Mouse (Mus musculus) MN1 (cell line): ENCODE measurements around the gene Arhgap21.
A peak's percentile ranks its signal among the peaks of the same experiment; 100 is the strongest.

ENCODE experiments used
- DNase-seq: peaks from one replicate; pipeline ENCODE4 v3.0.0-alpha.2; 2016; ENCODE audit warnings: low spot score

The Arhgap21 gene

DNA sequence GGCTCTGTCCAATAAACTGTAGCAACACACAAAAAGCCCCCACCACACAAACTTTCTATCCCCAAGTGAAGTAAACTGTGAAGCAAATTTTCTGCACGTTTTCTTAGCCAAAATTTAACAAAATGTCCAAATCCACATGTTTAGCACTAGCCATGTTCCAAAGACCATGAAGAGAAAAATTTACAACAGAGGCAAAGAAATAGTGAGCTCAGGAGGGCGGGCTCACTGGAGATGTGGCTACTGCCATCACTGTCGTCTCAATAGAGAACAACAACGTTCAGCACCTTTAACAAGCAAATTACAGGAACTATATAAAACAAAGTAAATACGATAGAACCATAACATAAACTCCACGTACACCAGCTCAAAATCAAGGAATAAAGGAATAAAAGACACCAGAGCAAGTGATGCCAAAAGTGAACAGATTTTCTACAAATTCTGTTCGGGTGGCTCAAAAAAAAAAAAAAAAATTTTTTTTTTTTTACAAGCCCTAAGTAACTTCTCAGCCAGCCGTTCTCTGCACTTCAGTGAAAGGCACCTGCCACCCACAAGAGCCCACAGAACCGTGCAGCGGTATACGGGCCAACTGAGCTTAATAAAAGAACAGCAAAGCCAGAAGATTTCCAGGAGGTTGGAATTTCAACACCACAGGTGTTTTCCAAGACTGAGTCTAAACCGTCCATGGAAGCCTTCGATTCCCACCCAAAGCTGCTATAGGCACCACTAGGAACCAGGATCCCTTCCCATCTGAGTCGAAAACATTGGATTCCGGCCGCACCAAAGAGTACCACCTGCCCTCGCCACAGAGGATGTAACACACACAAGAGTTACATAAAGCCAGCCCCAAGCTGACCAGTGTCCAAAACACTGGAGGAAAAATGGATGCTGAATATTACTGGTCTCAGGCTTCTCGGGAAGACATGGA lies 2.2 kb downstream of the Arhgap21 start:
- no peak for DNase-seq

DNA sequence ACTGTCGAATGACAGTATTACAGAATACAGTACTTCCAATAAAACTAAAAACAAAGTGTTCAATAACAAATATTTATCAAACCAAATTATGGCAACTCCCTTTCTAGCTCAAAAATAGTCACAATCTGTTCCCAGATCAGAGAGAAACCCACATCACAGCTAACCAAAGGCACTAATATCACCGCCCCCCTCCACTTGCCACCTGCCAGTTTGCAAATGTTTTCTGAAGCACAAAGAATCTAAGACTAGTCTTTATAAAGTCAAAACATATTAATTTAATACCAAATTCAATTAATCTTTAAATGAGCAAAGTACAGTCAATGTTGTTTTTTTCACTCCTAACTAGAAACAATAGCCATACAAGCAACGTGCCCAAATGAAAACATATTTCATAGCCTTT lies 3.3 kb downstream of the Arhgap21 start:
- no peak for DNase-seq

DNA sequence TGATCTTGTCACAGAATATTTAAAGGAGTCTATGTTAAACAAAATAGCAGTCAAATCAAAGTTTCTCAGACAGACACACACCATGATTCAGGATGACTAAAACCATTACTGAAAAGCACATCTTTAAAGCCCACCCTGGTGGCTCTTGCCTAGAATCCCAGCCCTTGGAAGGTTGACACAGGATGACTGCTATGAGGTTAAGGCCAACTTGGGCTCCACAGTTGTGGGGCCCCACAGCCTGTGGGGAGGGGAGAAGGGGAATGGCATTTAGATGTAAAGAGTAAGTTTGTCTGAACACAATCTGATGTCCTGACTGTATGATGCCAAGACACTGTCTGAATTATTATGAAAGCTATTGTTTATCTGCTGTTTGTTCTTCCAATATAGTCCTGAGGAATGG lies 4.2 kb downstream of the Arhgap21 start:
- DNase-seq: no peak

DNA sequence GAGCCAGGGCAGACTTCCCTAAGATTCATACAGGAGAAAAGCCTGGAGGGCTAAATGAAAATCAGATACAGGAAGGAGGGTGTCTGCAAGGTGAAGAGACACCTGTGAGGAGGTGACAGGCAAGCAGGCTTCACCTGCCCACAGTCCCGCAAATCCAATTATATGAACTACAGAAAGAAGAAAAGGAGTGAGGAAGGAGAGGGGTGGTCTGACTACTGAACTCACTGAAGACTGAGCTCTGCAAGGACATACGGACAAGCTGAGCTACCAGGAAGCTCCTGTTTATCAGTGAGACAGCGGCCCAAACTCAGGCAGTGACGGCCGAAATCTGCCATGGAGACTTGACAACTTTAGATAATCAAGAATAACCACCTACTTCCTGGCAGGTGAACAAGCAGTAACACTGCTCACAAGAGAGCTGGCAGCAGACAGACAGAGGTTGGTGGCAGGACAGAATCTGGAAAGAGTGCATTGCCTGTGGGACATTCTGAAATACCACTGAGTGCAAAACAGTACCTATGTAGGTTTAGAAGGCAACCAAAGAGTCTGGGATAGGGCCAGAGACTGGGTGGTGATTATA lies 5.4 kb downstream of the Arhgap21 start:
- no peak for DNase-seq

DNA sequence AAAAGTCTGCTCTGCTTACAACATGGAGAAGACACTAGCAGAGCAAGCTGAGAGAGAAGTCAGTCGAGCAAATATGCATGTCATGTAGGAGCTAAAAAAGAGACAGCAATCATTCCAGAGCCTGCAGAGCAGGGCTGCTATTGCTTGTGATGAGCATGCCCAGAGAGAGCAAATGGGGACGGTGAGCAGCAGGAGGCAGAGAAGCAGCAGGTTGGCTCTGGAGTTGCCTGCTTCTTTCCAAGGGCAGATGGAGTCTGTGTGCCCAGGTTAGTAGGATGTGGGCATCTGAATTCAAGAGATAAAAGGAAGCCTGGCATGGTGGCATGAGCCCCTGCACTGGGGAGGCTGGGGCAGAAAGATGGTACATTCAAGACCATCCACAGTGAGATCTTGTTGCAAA lies 6.4 kb downstream of the Arhgap21 start:
- no peak for DNase-seq

DNA sequence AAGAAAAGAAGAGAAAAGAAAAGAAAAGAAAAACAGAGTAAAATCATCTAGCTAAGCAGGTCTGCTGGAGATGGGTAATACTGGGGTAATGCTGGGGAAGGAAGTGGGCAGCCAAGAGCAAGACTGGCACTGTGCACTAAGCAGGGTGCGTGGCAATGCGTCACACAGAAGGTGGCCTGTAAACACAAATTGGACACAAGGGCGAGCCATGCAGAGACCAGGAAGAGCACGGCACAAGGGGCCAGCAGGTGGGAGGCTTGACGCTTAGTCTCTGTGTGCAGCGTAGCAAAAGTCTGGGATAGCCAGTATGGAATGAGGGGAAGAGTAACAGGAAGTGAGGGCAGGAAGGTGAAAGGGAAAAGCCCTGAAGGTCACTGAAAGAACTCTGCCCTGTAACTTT lies 6.9 kb downstream of the Arhgap21 start:
- DNase-seq: no peak

DNA sequence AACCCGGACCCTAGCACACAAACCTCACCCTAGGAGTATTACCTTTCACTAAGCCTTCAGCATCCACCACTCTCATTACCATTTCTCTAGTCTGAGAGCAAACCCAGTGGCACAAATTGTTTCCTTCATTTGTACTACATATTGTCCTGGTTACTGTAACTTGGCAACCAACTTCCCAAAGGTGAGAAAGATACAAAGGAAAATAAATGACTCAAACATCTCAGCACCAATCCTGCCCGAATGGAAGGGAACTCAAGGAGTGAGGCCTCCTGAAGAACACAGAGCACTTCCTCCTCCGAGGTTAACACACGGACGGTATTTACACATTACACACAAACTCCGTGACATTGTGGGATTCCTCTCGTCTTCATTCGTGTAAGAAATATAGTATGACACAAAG lies 7.4 kb downstream of the Arhgap21 start:
- no peak for DNase-seq

DNA sequence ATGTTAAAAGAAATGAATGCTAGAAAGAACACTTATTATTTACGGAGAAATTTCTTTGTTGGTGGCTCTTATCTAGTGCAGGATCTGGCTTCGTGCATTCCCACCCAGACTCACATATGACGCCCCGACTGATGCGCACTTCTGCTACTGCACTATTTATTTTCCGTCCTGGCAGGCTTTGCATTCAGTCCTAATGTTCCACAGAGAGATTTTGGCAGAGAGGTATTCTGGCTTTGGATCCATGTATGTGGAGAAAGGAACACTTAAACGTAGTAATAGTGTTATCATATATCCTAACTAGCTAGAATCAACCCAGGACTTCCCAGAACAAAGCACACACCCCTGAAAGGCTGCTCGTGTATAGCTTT lies 8.0 kb downstream of the Arhgap21 start:
- DNase-seq: no peak

DNA sequence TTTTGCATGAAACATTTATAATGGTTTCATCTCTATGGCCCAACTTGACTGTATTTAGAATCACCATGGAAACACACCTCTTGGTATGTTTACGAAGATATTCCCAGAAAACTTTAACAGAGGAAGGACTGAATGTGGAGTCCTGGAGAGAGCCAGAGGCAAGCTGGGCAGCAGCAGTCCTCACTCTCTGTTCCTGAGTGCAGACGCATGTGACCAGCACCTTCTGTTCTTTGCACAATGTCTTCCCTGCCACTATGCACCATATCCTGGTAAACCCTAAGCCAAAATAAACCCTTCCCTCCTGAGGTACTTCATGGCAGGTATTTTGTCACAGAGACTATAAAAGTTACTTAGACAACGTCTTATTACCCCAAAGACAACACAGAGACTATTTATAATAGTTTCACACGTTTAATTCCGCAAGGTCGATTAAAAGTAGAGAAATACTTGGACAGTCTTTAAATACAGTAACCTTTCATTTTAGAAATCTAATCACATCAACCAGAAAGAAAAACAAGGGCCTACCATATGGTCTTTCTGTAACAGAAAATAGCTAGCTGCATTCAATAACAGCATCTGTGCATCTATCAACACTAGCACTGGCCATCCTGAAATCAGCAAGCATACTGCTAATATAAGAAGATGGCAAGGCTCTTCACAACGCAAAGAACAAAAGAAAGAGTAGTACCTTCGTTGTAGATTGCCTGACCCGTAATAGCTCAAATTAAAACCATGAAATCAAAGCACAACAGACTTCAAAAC lies 8.6 kb downstream of the Arhgap21 start:
- DNase-seq: no peak

DNA sequence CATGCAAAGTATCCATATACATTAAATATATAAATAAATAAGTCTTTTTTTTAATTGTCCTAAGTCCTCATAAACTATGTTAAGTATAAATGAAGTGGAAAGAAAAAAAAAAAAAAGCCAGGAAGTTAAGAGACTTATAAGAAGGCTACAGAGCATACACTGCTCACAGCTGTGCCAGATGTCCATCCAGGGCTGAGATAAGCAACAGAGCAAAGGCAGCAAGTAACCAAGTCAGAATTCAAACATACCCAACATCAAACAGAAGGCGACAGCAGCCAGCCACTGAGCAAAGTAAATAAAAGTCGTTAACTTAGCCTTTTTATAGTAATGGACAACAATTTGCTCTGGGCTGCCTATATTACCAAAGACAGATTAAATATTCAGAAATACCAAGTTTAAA lies 9.6 kb downstream of the Arhgap21 start:
- DNase-seq: no peak

DNA sequence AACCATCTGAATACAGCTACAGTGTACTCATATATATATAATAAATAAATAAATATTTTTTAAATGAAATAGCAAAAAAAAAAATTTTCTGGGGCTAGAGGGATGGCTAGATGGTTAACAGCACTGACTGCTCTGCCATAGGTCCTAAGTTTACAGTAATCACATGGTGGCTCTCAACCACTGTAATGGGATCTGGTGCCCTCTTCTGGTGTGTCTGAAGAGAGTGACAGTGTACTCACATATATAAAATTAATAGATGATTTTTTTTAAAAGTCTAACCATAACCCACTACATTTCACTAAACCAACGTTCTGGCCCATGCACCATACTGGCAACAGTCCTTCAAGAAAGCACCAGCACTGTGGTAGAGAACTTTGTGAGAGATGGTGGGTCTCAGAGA lies 10.7 kb downstream of the Arhgap21 start:
- no peak for DNase-seq

DNA sequence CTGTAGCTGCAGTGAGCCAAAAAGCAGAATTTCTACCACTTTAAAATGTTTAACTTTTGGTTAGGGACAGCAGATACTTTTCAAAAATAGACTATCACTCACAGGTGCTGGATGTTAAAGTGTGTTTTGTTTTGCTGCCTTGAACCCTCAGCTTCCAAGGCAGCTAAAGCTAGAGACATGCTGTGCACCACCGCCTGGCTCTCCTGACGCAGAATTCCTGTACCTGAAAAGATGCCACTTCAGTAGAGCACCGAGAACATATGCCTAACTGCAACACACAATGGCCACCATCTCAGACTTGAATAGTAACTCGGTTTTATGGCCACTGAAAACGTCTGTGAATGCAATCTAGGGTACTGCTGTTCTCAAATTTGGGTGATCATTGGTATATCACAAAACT lies 12.0 kb downstream of the Arhgap21 start:
- no peak for DNase-seq

DNA sequence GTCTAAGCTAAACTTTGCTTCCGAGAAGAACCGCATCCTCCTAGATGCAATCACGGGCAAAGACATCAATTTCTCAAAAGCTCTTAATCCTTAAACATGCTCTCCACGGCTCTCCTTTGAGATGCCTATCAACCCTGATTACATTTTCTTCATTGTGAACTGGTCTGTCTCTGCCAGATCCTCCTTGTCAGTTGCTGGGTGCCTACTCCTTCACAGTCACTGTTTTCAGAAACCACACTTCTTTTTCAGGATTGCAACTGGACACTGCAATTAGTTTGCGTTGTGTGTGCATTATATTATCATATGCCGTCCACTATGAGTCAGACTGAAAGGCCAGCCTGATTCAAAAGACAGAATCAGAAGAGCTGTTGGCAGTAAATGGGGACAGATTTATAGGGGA lies 12.7 kb downstream of the Arhgap21 start:
- DNase-seq: peak; percentile 69

DNA sequence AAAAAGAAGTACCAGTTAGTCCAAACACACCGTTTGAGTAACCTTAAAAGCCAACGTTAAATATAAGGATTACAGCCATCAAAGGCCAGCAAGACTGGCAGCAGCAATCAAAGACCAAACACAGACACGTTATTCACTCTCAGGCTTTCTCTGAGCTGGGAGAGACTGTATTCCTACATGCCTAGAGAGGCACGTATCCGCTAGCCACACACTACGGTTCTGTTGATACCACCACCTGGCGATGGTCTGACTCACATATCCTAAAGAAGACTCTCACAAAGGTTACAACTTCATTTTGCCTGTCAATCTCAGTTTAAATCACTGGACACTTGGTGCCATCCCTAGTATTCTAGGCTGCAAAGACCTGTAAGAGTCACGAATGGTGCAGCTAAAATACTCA lies 13.3 kb downstream of the Arhgap21 start:
- no peak for DNase-seq

DNA sequence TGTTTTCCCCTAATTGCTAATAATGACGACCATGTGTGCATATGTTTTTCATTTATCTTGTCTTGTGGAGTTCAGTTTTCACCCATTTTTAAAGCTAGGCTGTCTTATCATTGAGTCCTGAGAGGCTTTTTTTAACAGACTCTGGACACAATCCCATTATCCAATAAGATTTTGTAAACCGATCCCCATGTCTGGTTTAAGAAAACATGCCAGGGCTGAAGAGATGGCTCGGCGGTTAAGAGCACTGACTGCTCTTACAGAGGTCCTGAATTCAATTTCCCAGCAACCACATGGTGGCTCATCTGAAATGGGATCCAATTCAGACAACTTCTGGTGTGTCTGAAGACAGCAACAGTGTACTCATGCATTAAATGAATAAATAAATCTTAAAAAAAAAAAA lies 16.0 kb downstream of the Arhgap21 start:
- peak; percentile 18 for DNase-seq

DNA sequence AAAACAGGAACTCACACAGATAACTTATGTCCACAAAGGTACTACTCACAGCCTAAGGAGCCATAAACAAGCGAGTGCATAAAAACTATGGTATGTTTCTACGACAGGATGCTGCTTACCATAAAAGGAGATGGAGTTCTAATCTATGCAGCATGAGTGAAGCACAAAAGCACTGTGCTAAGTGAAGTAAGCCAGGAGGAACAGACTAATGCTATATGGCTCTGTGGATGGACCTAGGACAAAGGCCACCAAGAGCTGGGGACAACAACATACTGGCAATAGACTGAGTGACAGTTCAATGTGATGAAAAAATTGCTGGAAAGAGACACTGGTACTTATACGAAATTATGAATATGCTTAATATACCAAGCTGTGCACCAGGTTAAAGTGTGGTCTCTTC lies 19.5 kb downstream of the Arhgap21 start:
- DNase-seq: no peak

DNA sequence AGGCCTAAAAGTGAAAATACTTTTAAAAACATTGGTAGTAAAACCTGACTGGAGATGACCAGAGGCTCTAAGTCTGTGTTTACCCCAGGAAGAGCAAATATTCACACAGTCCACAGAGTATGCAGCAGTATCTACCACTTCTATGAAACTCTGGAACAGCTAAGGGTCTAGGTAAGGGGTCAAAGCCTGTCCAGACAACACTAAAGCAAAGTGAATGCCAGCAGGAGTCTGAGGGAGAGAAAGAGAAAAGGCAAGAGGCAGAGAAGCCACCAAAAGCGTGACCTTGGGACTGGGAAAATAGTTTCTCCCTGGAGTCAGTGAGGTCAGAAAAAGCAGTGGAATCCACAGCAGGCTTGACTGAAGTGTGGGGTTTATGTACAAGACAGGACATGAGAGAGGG lies 21.6 kb downstream of the Arhgap21 start:
- DNase-seq: no peak

DNA sequence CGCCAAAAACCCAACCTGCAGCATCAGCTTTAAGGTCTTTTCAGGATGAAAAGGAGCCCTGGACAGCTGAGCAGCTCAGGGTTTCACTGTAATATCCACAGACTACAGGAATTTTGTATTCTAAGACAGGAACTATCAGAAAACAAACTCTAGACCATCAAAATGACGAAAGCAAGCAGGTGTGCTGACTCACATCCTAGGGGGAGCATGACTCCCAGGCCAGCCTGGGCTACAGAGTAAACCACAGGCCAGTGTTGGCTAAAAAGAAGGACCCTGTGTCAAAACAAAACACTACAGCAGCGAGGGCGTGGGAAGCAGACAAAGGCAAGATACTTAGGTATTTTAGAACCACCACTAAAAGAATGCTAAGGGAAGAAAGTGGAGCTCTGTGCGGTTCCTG lies 23.1 kb downstream of the Arhgap21 start:
- DNase-seq: no peak

DNA sequence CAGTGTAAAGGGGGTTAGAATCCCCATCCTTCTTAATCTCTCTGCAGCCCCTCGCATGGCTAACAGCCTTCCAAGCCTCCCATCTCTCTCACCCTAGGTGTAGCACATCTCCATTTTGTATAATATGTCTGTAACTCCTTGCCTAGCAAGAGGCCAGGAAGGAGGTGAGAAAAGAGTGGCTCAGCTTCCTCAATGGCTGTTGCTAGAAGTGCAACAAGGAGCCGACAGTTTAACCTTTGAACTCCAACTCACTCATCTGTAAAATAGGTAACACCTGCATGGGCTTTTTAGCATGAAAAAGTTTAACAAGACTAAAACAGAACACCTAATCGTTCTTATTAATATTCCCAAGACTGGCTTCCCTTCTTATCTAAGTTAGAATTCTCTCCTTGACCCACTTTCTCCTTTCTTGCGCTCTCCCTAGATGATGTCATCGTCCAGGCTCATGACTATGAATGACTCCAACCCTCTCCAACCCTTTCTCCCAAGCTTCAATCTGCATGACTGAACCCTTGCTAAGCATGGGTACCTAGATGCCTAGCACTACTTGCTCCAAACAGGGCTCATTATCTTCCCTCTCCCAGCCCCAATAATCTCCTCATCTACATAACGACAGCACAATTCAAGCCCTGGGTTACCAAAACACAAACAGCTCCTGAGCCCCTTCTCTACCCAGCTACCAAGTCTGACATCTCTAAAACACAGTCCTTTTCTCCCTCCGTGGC lies 24.8 kb downstream of the Arhgap21 start:
- peak; percentile 32 for DNase-seq

DNA sequence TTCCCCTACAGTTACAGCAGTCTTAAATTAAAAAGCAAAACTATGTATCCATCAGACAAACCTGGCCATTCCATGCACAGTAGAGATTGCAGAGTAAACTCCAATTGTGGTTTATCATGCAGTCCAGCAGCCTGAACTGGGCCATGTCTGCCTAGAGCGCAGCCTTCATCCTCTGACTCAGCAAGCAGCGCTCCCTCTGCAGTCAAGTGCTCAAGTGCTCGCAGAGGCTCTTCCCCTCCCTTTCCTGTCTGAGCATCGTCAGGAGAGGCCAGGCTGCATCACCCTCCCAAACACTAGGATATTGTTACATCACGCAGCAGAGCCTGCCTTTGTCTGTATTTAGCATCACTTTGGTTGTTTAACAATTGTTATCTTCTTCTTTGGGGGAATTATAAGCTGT lies 25.5 kb downstream of the Arhgap21 start:
- DNase-seq: peak; percentile 73

DNA sequence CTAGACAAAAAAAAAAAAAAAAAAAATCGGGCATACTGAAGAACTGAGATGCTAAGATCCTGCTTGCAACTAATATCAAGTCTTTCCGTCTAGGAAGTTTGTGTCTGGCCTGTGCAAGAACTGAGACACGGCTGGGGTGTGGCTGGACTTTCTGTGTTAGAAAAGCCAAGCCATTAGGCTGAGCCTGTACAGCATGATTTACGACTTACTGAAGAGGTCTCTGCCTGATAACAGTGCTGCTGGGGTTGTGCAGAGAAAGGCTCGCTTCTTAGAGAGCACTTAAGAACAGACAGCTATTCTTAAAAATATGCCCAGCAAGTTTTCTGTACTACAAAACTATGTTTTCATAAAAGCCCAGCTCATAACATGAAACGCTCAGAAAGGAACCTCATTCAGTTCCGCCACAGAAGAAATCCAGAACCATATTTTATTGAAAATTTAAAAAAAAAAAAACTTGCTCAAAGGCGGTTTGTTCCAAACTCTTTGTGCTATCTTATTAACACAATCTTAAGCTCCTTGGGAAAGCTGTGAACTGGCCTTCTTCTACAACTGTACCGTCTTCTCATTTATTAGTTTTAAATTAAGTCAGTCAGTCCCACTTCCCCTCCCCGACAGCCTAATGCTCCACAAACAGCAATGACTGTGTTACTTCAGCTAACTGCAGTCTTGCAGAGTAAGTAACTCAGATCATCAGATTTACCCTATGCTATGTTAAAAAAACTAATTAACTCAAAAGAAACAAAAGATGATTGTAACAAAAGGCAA lies 26.1 kb downstream of the Arhgap21 start:
- peak; percentile 61 for DNase-seq

DNA sequence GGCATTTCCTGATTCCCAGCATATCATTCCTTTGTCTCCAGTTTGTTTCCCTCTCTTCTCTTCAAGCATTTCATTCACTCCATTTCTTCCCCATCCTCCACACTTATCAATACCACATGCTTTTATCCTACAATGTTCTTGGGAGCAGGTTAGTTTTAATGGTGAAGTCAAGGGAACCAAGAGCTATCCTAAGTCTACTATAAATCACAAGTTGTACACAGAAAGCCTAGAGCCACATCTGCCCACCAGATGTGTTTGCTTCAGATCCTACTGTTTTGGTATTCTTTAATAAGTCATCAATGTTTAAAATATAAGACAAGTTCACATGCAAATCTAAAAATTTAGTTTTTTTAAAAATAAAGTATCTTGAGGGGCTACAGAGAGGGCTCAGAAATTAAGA lies 27.6 kb downstream of the Arhgap21 start:
- no peak for DNase-seq
